Mouse (Mus musculus): ENCODE data around the gene Gm4707. TPM values are rescaled to one million over a fixed set of nuclear protein-coding genes. Genes with fewer than 3 reads are reported as not detected.

The Gm4707 gene
- polyA plus RNA-seq, 1 experiment from 2014 or later: 4.9 TPM

Other genes with a start within 250 kb of the Gm4707 start
- gene Emilin2, start 147.9 kb downstream of the Gm4707 start, polyA plus RNA-seq (2015; fragmentation: Nextera tagmentation; extraction: Ambion mirVana): 35.5 and 38.7 TPM in 2 replicates
- 34.4 and 35.4 TPM in 2 replicates for gene Smchd1, start 15.4 kb upstream of the Gm4707 start, polyA plus RNA-seq (2015; fragmentation: Nextera tagmentation; extraction: Ambion mirVana)
- gene Ndc80, start 66.9 kb upstream of the Gm4707 start, polyA plus RNA-seq (2015; fragmentation: Nextera tagmentation; extraction: Ambion mirVana): 35.2 and 41.0 TPM in 2 replicates
- 0.24 and 0.42 TPM in 2 replicates for gene Spdya, start 92.1 kb upstream of the Gm4707 start, polyA plus RNA-seq (2015; fragmentation: Nextera tagmentation; extraction: Ambion mirVana)
- gene Wdr43, start 156.0 kb upstream of the Gm4707 start, polyA plus RNA-seq (2015; fragmentation: Nextera tagmentation; extraction: Ambion mirVana): 44.1 and 49.7 TPM in 2 replicates
- 2.3 and 3.1 TPM in 2 replicates for gene Togaram2, start 213.3 kb upstream of the Gm4707 start, polyA plus RNA-seq (2015; fragmentation: Nextera tagmentation; extraction: Ambion mirVana)